Mouse (Mus musculus) lung, postnatal 4 days (tissue): Measurements from ENCODE around the gene Rpp25l.

Experiments
- DNase-seq, 2 experiments: peaks; one replicate each; pipeline ENCODE4 v3.0.0; 2021

Rpp25l gene

GRCm38 (mm10) chr4:41713197-41714067 lies at the start of gene Rpp25l:
TSS of gene Rpp25l (minus strand) at chr4:41713534.
- DNase-seq: peak; percentile 88 to 89

GRCm38 (mm10) chr4:41762688-41763114 lies 49.4 kb upstream of the Rpp25l start:
- DNase-seq: peak; percentile 62 to 77

GRCm38 (mm10) chr4:41762099-41762687 lies 48.9 kb upstream of the Rpp25l start:
- peak in 1 of 2 experiments; percentile 37 for DNase-seq

GRCm38 (mm10) chr4:41761680-41762079 lies 48.3 kb upstream of the Rpp25l start:
- no peak for DNase-seq

- DNase-seq: no peak
These were observed 47.6 kb upstream of the Rpp25l start for GRCm38 (mm10) chr4:41760911-41761310.

GRCm38 (mm10) chr4:41760288-41760721 lies 47.0 kb upstream of the Rpp25l start:
- DNase-seq: peak; percentile 93 to 97

- no peak for DNase-seq
These were observed 46.4 kb upstream of the Rpp25l start for GRCm38 (mm10) chr4:41759656-41760287.

- DNase-seq: peak; percentile 41 to 75
These were observed 45.9 kb upstream of the Rpp25l start for GRCm38 (mm10) chr4:41759206-41759605.

- DNase-seq: no peak
These were observed 45.4 kb upstream of the Rpp25l start for GRCm38 (mm10) chr4:41758701-41759100.

- no peak for DNase-seq
These were observed 44.7 kb upstream of the Rpp25l start for GRCm38 (mm10) chr4:41758021-41758420.

GRCm38 (mm10) chr4:41757321-41757720 lies 44.0 kb upstream of the Rpp25l start:
- DNase-seq: peak in 1 of 2 experiments; percentile 17

- no peak for DNase-seq
These were observed 43.1 kb upstream of the Rpp25l start for GRCm38 (mm10) chr4:41756440-41756839.

- DNase-seq: peak; percentile 90
These were observed 42.3 kb upstream of the Rpp25l start, which contains the start of gene Sigmar1 for GRCm38 (mm10) chr4:41755338-41756305. TSS of gene Sigmar1 (minus strand) at chr4:41756157.

GRCm38 (mm10) chr4:41754797-41755337 lies 41.5 kb upstream of the Rpp25l start, which contains the start of gene Galt:
TSS of gene Galt (plus strand) at chr4:41755228.
- DNase-seq: no peak

GRCm38 (mm10) chr4:41745021-41745420 lies 31.7 kb upstream of the Rpp25l start:
- no peak for DNase-seq

- DNase-seq: no peak
These were observed 30.8 kb upstream of the Rpp25l start for GRCm38 (mm10) chr4:41744131-41744530.

- peak; percentile 94 for DNase-seq
These were observed 27.8 kb upstream of the Rpp25l start for GRCm38 (mm10) chr4:41741158-41741560.

GRCm38 (mm10) chr4:41740380-41741157 lies 27.2 kb upstream of the Rpp25l start:
- no peak for DNase-seq

- DNase-seq: no peak
These were observed 25.9 kb upstream of the Rpp25l start for GRCm38 (mm10) chr4:41739260-41739659.

- DNase-seq: no peak
These were observed 24.9 kb upstream of the Rpp25l start for GRCm38 (mm10) chr4:41738256-41738603.
